Mouse (Mus musculus): ENCODE measurements around the gene Tle4.

GRCm38 (mm10) chr19:14567081-14567480 lies 30.8 kb downstream of the Tle4 start:
- TF ChIP-seq CTCF (IDR thresholded peaks at IDR 0.05; ENCODE audit: insufficient read depth, low read depth, low read length) (no peak), POLR2A (IDR thresholded peaks at IDR 0.05; ENCODE audit: insufficient read depth, low read depth, low read length) (no peak)
